Mouse (Mus musculus): Measurements from ENCODE around the gene Tcl1b1. TPM values are rescaled to one million over a fixed set of nuclear protein-coding genes. Genes with fewer than 3 reads are reported as not detected.
"Not testable (repeated sequence)": the region's sequence is repeated elsewhere in the genome, so short reads cannot be mapped to it uniquely, and the experiment has no call there.

Gene Tcl1b1
- polyA plus RNA-seq, 1 experiment, result not detected

GRCm38 (mm10) chr12:105190743-105191142, 31.3 kb downstream of the Tcl1b1 start, which contains the start of gene Tcl1b3:
TSS of gene Tcl1b3 (plus strand) at chr12:105191043.
- not testable (repeated sequence) for H3ac ChIP-seq (ENCODE audit: control insufficient read depth, insufficient read length, low read depth); H3K27me3 ChIP-seq (ENCODE audit: control insufficient read depth, insufficient read depth, insufficient read length); H3K36me3 ChIP-seq (ENCODE audit: control insufficient read depth, insufficient read depth); H3K4me3 ChIP-seq (ENCODE audit: insufficient read depth, poor library complexity, severe bottlenecking); H3K79me3 ChIP-seq (ENCODE audit: low read depth); H3K79me2 ChIP-seq (ENCODE audit: control insufficient read depth, insufficient read depth)

GRCm38 (mm10) chr12:105199684-105200497, 40.4 kb downstream of the Tcl1b1 start:
- not testable (repeated sequence) for H3K79me2 ChIP-seq (ENCODE audit: control insufficient read depth, insufficient read depth); H3K36me3 ChIP-seq (ENCODE audit: control insufficient read depth, insufficient read depth); H3K79me3 ChIP-seq (ENCODE audit: low read depth); H3K27me3 ChIP-seq (ENCODE audit: control insufficient read depth, insufficient read depth, insufficient read length); H3K4me3 ChIP-seq (ENCODE audit: insufficient read depth, poor library complexity, severe bottlenecking); H3ac ChIP-seq (ENCODE audit: control insufficient read depth, insufficient read length, low read depth)

GRCm38 (mm10) chr12:105201657-105202056, 42.2 kb downstream of the Tcl1b1 start, which contains the start of gene Tcl1b4:
TSS of gene Tcl1b4 (plus strand) at chr12:105201957.
- not testable (repeated sequence) for H3K79me2 ChIP-seq (ENCODE audit: control insufficient read depth, insufficient read depth); H3K4me3 ChIP-seq (ENCODE audit: insufficient read depth, poor library complexity, severe bottlenecking); H3ac ChIP-seq (ENCODE audit: control insufficient read depth, insufficient read length, low read depth); H3K36me3 ChIP-seq (ENCODE audit: control insufficient read depth, insufficient read depth); H3K27me3 ChIP-seq (ENCODE audit: control insufficient read depth, insufficient read depth, insufficient read length); H3K79me3 ChIP-seq (ENCODE audit: low read depth)

- H3K4me3 ChIP-seq (ENCODE audit: insufficient read depth, poor library complexity, severe bottlenecking), result no peak overlapping the region
- peaks cover 14% of the 10 kb centered on the region for H3K27me3 ChIP-seq (ENCODE audit: control insufficient read depth, insufficient read depth, insufficient read length)
- TF ChIP-seq MAX (IDR thresholded peaks at IDR 0.05) (no peak), MYOG (IDR thresholded peaks at IDR 0.05; ENCODE audit: control insufficient read depth, extremely low read depth, insufficient read length) (no peak), USF1 (IDR thresholded peaks at IDR 0.05; ENCODE audit: low read depth) (no peak), CTCF (IDR thresholded peaks at IDR 0.05; ENCODE audit: control insufficient read depth, insufficient read depth, insufficient read length) (no peak), FOSL1 (IDR thresholded peaks at IDR 0.05; ENCODE audit: insufficient read depth, low read length, poor library complexity, severe bottlenecking) (no peak), CEBPB (IDR thresholded peaks at IDR 0.05; ENCODE audit: low read depth) (no peak), MYOD1 (IDR thresholded peaks at IDR 0.05; ENCODE audit: control insufficient read depth, insufficient read length, low read depth) (no peak)
- no peaks in the 10 kb centered on the region for H3K79me3 ChIP-seq (ENCODE audit: low read depth)
- H3ac ChIP-seq (ENCODE audit: control insufficient read depth, insufficient read length, low read depth), result no peak overlapping the region
- no peaks in the 10 kb centered on the region for H3K36me3 ChIP-seq (ENCODE audit: control insufficient read depth, insufficient read depth)
- H3K79me2 ChIP-seq (ENCODE audit: control insufficient read depth, insufficient read depth), result no peaks in the 10 kb centered on the region
These were observed 47.6 kb downstream of the Tcl1b1 start for GRCm38 (mm10) chr12:105207071-105207470.

GRCm38 (mm10) chr12:105208441-105208840, 49.0 kb downstream of the Tcl1b1 start:
- H3K27me3 ChIP-seq (ENCODE audit: control insufficient read depth, insufficient read depth, insufficient read length), result peaks cover 14% of the 10 kb centered on the region
- H3K4me3 ChIP-seq (ENCODE audit: insufficient read depth, poor library complexity, severe bottlenecking), result no peak overlapping the region
- H3K79me3 ChIP-seq (ENCODE audit: low read depth), result no peaks in the 10 kb centered on the region
- TF ChIP-seq CTCF (IDR thresholded peaks at IDR 0.05; ENCODE audit: control insufficient read depth, insufficient read depth, insufficient read length) (no peak), USF1 (IDR thresholded peaks at IDR 0.05; ENCODE audit: low read depth) (no peak), MYOD1 (IDR thresholded peaks at IDR 0.05; ENCODE audit: control insufficient read depth, insufficient read length, low read depth) (no peak), MYOG (IDR thresholded peaks at IDR 0.05; ENCODE audit: control insufficient read depth, extremely low read depth, insufficient read length) (no peak), FOSL1 (IDR thresholded peaks at IDR 0.05; ENCODE audit: insufficient read depth, low read length, poor library complexity, severe bottlenecking) (no peak), MAX (IDR thresholded peaks at IDR 0.05) (no peak), CEBPB (IDR thresholded peaks at IDR 0.05; ENCODE audit: low read depth) (no peak)
- no peaks in the 10 kb centered on the region for H3K79me2 ChIP-seq (ENCODE audit: control insufficient read depth, insufficient read depth)
- no peak overlapping the region for H3ac ChIP-seq (ENCODE audit: control insufficient read depth, insufficient read length, low read depth)
- H3K36me3 ChIP-seq (ENCODE audit: control insufficient read depth, insufficient read depth), result no peaks in the 10 kb centered on the region

- TF ChIP-seq MAX (IDR thresholded peaks at IDR 0.05) (no peak), FOSL1 (IDR thresholded peaks at IDR 0.05; ENCODE audit: insufficient read depth, low read length, poor library complexity, severe bottlenecking) (no peak), USF1 (IDR thresholded peaks at IDR 0.05; ENCODE audit: low read depth) (no peak), MYOG (IDR thresholded peaks at IDR 0.05; ENCODE audit: control insufficient read depth, extremely low read depth, insufficient read length) (no peak), CTCF (IDR thresholded peaks at IDR 0.05; ENCODE audit: control insufficient read depth, insufficient read depth, insufficient read length) (no peak), MYOD1 (IDR thresholded peaks at IDR 0.05; ENCODE audit: control insufficient read depth, insufficient read length, low read depth) (no peak), CEBPB (IDR thresholded peaks at IDR 0.05; ENCODE audit: low read depth) (no peak)
- H3K27me3 ChIP-seq (ENCODE audit: control insufficient read depth, insufficient read depth, insufficient read length), result peaks cover 14% of the 10 kb centered on the region
- H3K36me3 ChIP-seq (ENCODE audit: control insufficient read depth, insufficient read depth), result no peaks in the 10 kb centered on the region
These were observed 49.7 kb downstream of the Tcl1b1 start for GRCm38 (mm10) chr12:105209231-105209630.

More at GRCm38 (mm10) chr12:105209231-105209630, 49.7 kb downstream of the Tcl1b1 start:
- H3K4me3 ChIP-seq (ENCODE audit: insufficient read depth, poor library complexity, severe bottlenecking), result no peak overlapping the region
- no peaks in the 10 kb centered on the region for H3K79me2 ChIP-seq (ENCODE audit: control insufficient read depth, insufficient read depth)
- H3ac ChIP-seq (ENCODE audit: control insufficient read depth, insufficient read length, low read depth), result no peak overlapping the region
- H3K79me3 ChIP-seq (ENCODE audit: low read depth), result no peaks in the 10 kb centered on the region

Other genes starting within 250 kb of the Tcl1b1 start
- 24.8 TPM for gene Syne3, start 149.9 kb upstream of the Tcl1b1 start, polyA plus RNA-seq (2012; fragmentation: generic; extraction: Trizol)
- 92.2 TPM for gene Glrx5, start 127.0 kb upstream of the Tcl1b1 start, polyA plus RNA-seq (2012; fragmentation: generic; extraction: Trizol)
- not detected for gene Tcl1b2, start 13.7 kb upstream of the Tcl1b1 start, polyA plus RNA-seq (2012; fragmentation: generic; extraction: Trizol)
- not detected for gene Tcl1b5, start 16.7 kb downstream of the Tcl1b1 start, polyA plus RNA-seq (2012; fragmentation: generic; extraction: Trizol)
- not detected for gene Tcl1b3, start 31.4 kb downstream of the Tcl1b1 start, polyA plus RNA-seq (2012; fragmentation: generic; extraction: Trizol)
- not detected for gene Tcl1b4, start 42.3 kb downstream of the Tcl1b1 start, polyA plus RNA-seq (2012; fragmentation: generic; extraction: Trizol)
- gene Tcl1, start 63.1 kb downstream of the Tcl1b1 start, polyA plus RNA-seq (2012; fragmentation: generic; extraction: Trizol), result not detected
- gene Tunar, start 174.2 kb downstream of the Tcl1b1 start, polyA plus RNA-seq (2012; fragmentation: generic; extraction: Trizol), result not detected

Data from C2C12 (cell line).